Mouse (Mus musculus): Measurements from ENCODE around the gene Drd1. TPM values are rescaled to one million over a fixed set of nuclear protein-coding genes. Genes with fewer than 3 reads are reported as not detected.

Gene Drd1
- polyA plus RNA-seq, 1 experiment = 1.2 TPM

- no peak for TF ChIP-seq POLR2A (IDR thresholded peaks at IDR 0.05; ENCODE audit: borderline replicate concordance, extremely low read depth, insufficient read depth, insufficient read length, poor library complexity, severe bottlenecking)
- no peak for TF ChIP-seq CTCF (IDR thresholded peaks at IDR 0.05; ENCODE audit: borderline replicate concordance, extremely low read depth, insufficient read depth, insufficient read length)
- DNase-seq (ENCODE audit: low read depth) = no peak
These were observed 17.1 kb upstream of the Drd1 start for GRCm38 (mm10) chr13:54072526-54073057.

DNA sequence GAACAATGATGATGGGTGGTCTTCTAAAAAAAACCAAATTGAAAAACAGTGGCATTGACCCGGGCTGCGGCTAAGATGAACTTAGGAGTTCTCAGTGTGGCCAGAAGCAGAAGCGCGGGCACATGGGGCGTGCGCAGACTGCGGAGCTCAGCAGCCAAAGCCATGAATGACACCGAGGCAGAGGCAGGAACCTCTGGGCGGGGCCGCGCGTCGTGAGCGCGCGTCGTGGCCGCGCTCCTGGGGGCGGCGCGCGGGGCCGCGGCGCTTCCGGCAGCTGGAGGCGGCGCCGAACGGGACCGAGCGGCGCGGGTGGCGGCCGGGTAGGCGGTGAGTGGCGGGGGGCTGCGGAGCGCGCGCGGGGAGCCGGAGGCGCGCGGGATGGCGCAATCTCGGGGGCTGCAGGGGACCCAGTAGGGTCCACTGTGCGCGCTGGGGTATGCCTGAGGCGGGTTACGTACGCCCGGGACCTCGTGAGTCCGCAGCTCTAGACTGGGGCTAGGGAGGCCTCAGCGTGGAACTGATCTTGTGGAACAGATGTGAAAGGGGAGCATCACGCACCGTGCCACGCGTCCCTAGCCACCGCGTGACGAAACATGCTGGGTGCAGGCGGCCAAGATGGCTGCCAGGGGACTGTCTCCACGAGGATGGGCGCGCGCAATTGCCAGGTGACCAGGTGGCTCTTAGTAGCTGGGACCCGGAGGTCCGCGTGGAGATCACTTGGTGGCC, 16.3 kb upstream of the Drd1 start, which contains the start of gene Sfxn1:
Gene Sfxn1 (plus strand): TSS at position 264 of the 726 bp plus-strand sequence.
- peak; percentile 80 for TF ChIP-seq POLR2A (IDR thresholded peaks at IDR 0.05; ENCODE audit: borderline replicate concordance, extremely low read depth, insufficient read depth, insufficient read length, poor library complexity, severe bottlenecking)
- TF ChIP-seq CTCF (IDR thresholded peaks at IDR 0.05; ENCODE audit: borderline replicate concordance, extremely low read depth, insufficient read depth, insufficient read length) = no peak

GRCm38 (mm10) chr13:54071011-54071410, 15.5 kb upstream of the Drd1 start:
- DNase-seq (ENCODE audit: low read depth) = no peak
- TF ChIP-seq POLR2A (IDR thresholded peaks at IDR 0.05; ENCODE audit: borderline replicate concordance, extremely low read depth, insufficient read depth, insufficient read length, poor library complexity, severe bottlenecking) (no peak), CTCF (IDR thresholded peaks at IDR 0.05; ENCODE audit: borderline replicate concordance, extremely low read depth, insufficient read depth, insufficient read length) (no peak)

More for the DNA sequence above, 16.3 kb upstream of the Drd1 start, which contains the start of gene Sfxn1:
- DNase-seq (ENCODE audit: low read depth) = peak; percentile 89

DNA sequence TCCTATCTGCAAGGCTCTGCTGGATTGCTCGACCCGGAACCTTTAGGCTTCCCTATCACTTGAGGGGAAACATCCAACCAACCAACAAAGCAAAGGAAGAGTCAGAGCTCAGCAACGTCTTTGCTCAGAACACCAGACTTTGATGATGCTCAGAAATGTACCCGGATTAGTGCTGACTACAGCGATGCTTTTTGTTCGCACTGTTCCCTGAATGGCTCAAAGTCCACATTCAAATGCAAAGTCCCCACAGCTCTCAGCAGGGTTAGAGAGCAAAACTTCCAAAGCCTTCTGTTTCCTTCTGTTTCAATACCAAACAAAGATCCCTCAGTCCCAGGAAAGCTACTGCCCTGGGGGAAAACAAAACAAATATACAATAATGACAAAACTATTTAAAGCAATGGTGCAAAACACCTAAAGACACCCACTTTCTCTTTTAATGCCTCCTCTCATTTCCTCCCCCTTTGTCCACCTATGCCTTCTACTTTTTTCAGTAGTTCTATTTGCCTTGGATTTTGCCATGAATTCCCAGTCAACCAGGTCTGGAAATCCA, 12.2 kb upstream of the Drd1 start:
- TF ChIP-seq CTCF (IDR thresholded peaks at IDR 0.05; ENCODE audit: borderline replicate concordance, extremely low read depth, insufficient read depth, insufficient read length) (no peak), POLR2A (IDR thresholded peaks at IDR 0.05; ENCODE audit: borderline replicate concordance, extremely low read depth, insufficient read depth, insufficient read length, poor library complexity, severe bottlenecking) (no peak)
- peak; percentile 74 for DNase-seq (ENCODE audit: low read depth)

DNA sequence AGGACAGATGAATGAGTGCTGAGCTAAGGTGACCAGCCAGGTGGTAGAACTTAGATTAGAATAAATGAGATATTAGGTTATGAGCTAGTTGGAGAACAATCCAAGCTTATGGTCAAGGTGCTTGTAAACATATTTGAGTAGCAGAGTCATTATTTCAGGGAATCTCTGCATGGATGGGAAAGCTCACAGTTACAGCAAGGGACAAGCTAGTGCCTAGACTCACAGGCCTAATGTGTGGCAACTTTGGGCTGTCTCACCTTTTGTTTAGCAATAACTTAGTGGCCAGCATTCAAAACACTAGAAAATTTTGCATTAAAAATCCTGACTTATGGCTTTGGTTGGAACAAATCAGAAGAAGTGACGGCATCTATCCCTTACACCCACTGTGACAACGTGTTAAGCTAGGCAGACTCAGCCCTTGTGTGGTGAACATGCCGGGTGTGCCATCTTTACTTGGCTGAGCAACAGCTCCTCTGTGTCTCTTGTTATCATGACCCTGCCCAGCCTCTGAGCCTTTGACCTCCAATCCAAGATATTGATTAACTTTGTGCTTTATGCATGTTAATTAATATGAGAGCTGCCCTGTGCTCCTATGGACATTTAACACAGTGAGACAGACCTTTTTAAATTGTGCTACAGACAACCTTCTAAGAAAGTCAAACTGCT, 10.7 kb upstream of the Drd1 start:
- DNase-seq (ENCODE audit: low read depth) = no peak
- no peak for TF ChIP-seq POLR2A (IDR thresholded peaks at IDR 0.05; ENCODE audit: borderline replicate concordance, extremely low read depth, insufficient read depth, insufficient read length, poor library complexity, severe bottlenecking)

GRCm38 (mm10) chr13:54063292-54063691, 7.8 kb upstream of the Drd1 start:
- peak; percentile 68 for DNase-seq (ENCODE audit: low read depth)
- peak; percentile 27; the same call in 1 of the 2 replicates for TF ChIP-seq CTCF (IDR thresholded peaks at IDR 0.05; ENCODE audit: borderline replicate concordance, extremely low read depth, insufficient read depth, insufficient read length)
- no peak for TF ChIP-seq POLR2A (IDR thresholded peaks at IDR 0.05; ENCODE audit: borderline replicate concordance, extremely low read depth, insufficient read depth, insufficient read length, poor library complexity, severe bottlenecking)

DNA sequence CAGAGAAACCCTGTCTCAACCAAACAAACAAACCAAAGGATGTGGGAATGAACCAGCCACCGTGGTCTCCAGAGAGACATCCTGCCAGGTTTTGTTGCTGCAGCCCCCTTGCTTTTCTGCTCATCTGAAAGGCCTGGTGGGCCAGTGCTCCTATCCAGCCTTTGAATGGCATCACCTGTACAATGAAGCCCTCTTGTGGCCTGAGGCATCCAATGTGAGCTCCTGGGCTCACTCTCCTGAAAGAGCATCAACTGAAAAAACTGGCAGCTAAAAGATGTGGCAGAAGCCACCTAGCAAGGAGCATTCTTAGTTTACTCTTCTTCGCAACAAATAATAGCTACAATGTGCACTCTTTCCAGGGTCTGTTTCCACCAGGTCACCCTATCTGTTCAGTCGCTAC, 6.6 kb upstream of the Drd1 start:
- no peak for DNase-seq (ENCODE audit: low read depth)
- TF ChIP-seq POLR2A (IDR thresholded peaks at IDR 0.05; ENCODE audit: borderline replicate concordance, extremely low read depth, insufficient read depth, insufficient read length, poor library complexity, severe bottlenecking) (no peak), CTCF (IDR thresholded peaks at IDR 0.05; ENCODE audit: borderline replicate concordance, extremely low read depth, insufficient read depth, insufficient read length) (peak; percentile 30; the same call in 1 of the 2 replicates)

- peak; percentile 37 for DNase-seq (ENCODE audit: low read depth)
- no peak for TF ChIP-seq POLR2A (IDR thresholded peaks at IDR 0.05; ENCODE audit: borderline replicate concordance, extremely low read depth, insufficient read depth, insufficient read length, poor library complexity, severe bottlenecking)
- TF ChIP-seq CTCF (IDR thresholded peaks at IDR 0.05; ENCODE audit: borderline replicate concordance, extremely low read depth, insufficient read depth, insufficient read length) = no peak
These were observed 543 bp downstream of the Drd1 start for GRCm38 (mm10) chr13:54054962-54055361.

DNA sequence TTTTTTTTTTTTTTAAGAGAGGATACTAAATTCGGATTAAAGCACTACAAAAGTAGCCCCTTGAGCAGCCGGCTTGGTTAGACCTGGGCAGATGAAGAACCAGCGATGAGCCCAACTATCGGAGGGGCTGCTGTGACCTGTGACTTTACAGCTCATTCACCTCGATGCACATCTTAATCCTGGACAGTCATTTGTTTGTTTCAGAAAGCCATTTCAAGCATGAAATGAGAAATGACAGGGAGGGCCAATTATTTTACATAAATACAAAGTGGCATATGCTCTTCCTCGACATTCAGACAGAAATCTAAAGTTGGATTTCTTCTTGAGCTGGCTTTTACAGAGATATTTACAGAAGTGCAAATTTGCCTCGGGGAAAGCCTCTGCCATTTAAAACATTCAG, 3.9 kb downstream of the Drd1 start:
- TF ChIP-seq CTCF (IDR thresholded peaks at IDR 0.05; ENCODE audit: borderline replicate concordance, extremely low read depth, insufficient read depth, insufficient read length) (no peak), POLR2A (IDR thresholded peaks at IDR 0.05; ENCODE audit: borderline replicate concordance, extremely low read depth, insufficient read depth, insufficient read length, poor library complexity, severe bottlenecking) (no peak)
- no peak for DNase-seq (ENCODE audit: low read depth)

- DNase-seq (ENCODE audit: low read depth) = peak; percentile 49
- TF ChIP-seq POLR2A (IDR thresholded peaks at IDR 0.05; ENCODE audit: borderline replicate concordance, extremely low read depth, insufficient read depth, insufficient read length, poor library complexity, severe bottlenecking) = no peak
These were observed 6.7 kb downstream of the Drd1 start for GRCm38 (mm10) chr13:54048679-54049352.

- TF ChIP-seq POLR2A (IDR thresholded peaks at IDR 0.05; ENCODE audit: borderline replicate concordance, extremely low read depth, insufficient read depth, insufficient read length, poor library complexity, severe bottlenecking) = no peak
- TF ChIP-seq CTCF (IDR thresholded peaks at IDR 0.05; ENCODE audit: borderline replicate concordance, extremely low read depth, insufficient read depth, insufficient read length) = no peak
- DNase-seq (ENCODE audit: low read depth) = no peak
These were observed 15.2 kb downstream of the Drd1 start for GRCm38 (mm10) chr13:54040256-54040655.
